Mouse (Mus musculus) ES-Bruce4 (cell line): ENCODE measurements around the gene B4galt7. TPM values are rescaled to one million over a fixed set of nuclear protein-coding genes. Genes with fewer than 3 reads are reported as not detected.

Source experiments
- H3K27ac ChIP-seq: 2 replicates; pipeline ENCODE4 v1.5.1; 2012; ENCODE audit warnings: low read length, inconsistent platforms; ENCODE audit not compliant: insufficient read depth
- H3K27me3 ChIP-seq: 2 replicates; pipeline ENCODE4 v1.6.1; 2012; ENCODE audit warnings: mild to moderate bottlenecking, low read length, inconsistent platforms; ENCODE audit not compliant: control insufficient read depth, poor library complexity, insufficient read depth, severe bottlenecking
- H3K36me3 ChIP-seq: 2 replicates; pipeline ENCODE4 v1.6.1; 2012; ENCODE audit warnings: inconsistent platforms, mild to moderate bottlenecking, low read length, moderate library complexity; ENCODE audit not compliant: control insufficient read depth, poor library complexity, insufficient read depth, severe bottlenecking
- H3K4me1 ChIP-seq: one replicate; pipeline ENCODE4 v1.8.1; 2011; ENCODE audit warnings: low read length; ENCODE audit not compliant: control insufficient read depth, insufficient read depth
- H3K4me3 ChIP-seq: 2 replicates; pipeline ENCODE4 v1.5.1; 2011; ENCODE audit warnings: low read depth, mild to moderate bottlenecking, low read length
- H3K9ac ChIP-seq: 2 replicates; pipeline ENCODE4 v1.6.1; 2012; ENCODE audit warnings: low read depth, mild to moderate bottlenecking, inconsistent platforms; ENCODE audit not compliant: poor library complexity, severe bottlenecking
- H3K9me3 ChIP-seq: replicated peaks from 2 replicates; pipeline ENCODE4 v1.6.1; 2012; ENCODE audit warnings: mild to moderate bottlenecking, low read length, inconsistent platforms; ENCODE audit not compliant: control insufficient read depth, poor library complexity, insufficient read depth, severe bottlenecking
- CTCF ChIP-seq: IDR thresholded peaks from one replicate; pipeline ENCODE4 v1.8.1; 2011; ENCODE audit warnings: low read depth, low read length
- EP300 ChIP-seq: IDR thresholded peaks from 2 replicates; pipeline ENCODE4 v1.6.1; 2011; ENCODE audit warnings: low read depth, low read length; ENCODE audit not compliant: insufficient read depth
- POLR2A ChIP-seq: IDR thresholded peaks from one replicate; pipeline ENCODE4 v1.8.1; 2011; ENCODE audit warnings: low read length; ENCODE audit not compliant: insufficient read depth
- polyA plus RNA-seq: library from polyadenylated mRNA; stranded (reverse); fragments of >200 nt; gene quantifications from 2 replicates; pipeline ENCODE4 v1.2.4, GENCODE M21; 2011; ENCODE audit warnings: low read depth; ENCODE audit not compliant: missing spikeins, insufficient read depth, insufficient read length

Gene B4galt7
- polyA plus RNA-seq, 1 experiment, result 10.3 TPM

- no peak overlapping the region for H3K27ac ChIP-seq
- no peaks in the 10 kb centered on the region for H3K27me3 ChIP-seq
- H3K9ac ChIP-seq, result no peak overlapping the region
- no peak overlapping the region for H3K4me3 ChIP-seq
- no peak for TF ChIP-seq POLR2A
- TF ChIP-seq CTCF, result peak; percentile 40
- no peaks in the 10 kb centered on the region for H3K4me1 ChIP-seq
- H3K9me3 ChIP-seq, result no peaks in the 10 kb centered on the region
- H3K36me3 ChIP-seq, result peaks cover 84% of the 10 kb centered on the region
These were observed 50.4 kb downstream of the B4galt7 start for GRCm38 (mm10) chr13:55650098-55650497.

GRCm38 (mm10) chr13:55650980-55651379 is 51.3 kb downstream of the B4galt7 start:
- H3K4me3 ChIP-seq, result no peak overlapping the region
- TF ChIP-seq CTCF (no peak), EP300 (no peak), POLR2A (no peak)
- H3K36me3 ChIP-seq, result peaks cover 84% of the 10 kb centered on the region
- no peak overlapping the region for H3K27ac ChIP-seq
- no peak overlapping the region for H3K9ac ChIP-seq
- H3K4me1 ChIP-seq, result no peaks in the 10 kb centered on the region
- H3K27me3 ChIP-seq, result no peaks in the 10 kb centered on the region
- no peaks in the 10 kb centered on the region for H3K9me3 ChIP-seq

Other genes starting within 250 kb of the B4galt7 start
- 38.5 and 45.2 TPM in 2 replicates for gene Lman2, start 237.1 kb upstream of the B4galt7 start, polyA plus RNA-seq
- 2.8 and 3.6 TPM in 2 replicates for gene Rgs14, start 230.2 kb upstream of the B4galt7 start, polyA plus RNA-seq
- gene Slc34a1, start 201.7 kb upstream of the B4galt7 start, polyA plus RNA-seq, result not detected in 2 replicates
- not detected in 2 replicates for gene Pfn3, start 184.7 kb upstream of the B4galt7 start, polyA plus RNA-seq
- gene F12, start 173.1 kb upstream of the B4galt7 start, polyA plus RNA-seq, result not detected in 2 replicates
- 58.2 and 63.4 TPM in 2 replicates for gene Grk6, start 154.8 kb upstream of the B4galt7 start, polyA plus RNA-seq
- gene Prr7, start 135.6 kb upstream of the B4galt7 start, polyA plus RNA-seq, result 3.1 and 3.4 TPM in 2 replicates
- gene Dbn1, start 111.8 kb upstream of the B4galt7 start, polyA plus RNA-seq, result 43.6 and 44.3 TPM in 2 replicates
- gene Pdlim7, start 86.2 kb upstream of the B4galt7 start, polyA plus RNA-seq, result 84.4 and 97.7 TPM in 2 replicates
- 0.39 and 1.0 TPM in 2 replicates for gene Dok3, start 70.6 kb upstream of the B4galt7 start, polyA plus RNA-seq
- gene Ddx41, start 63.2 kb upstream of the B4galt7 start, polyA plus RNA-seq, result 55.2 and 63.9 TPM in 2 replicates
- gene Fam193b, start 28.8 kb upstream of the B4galt7 start, polyA plus RNA-seq, result 41.8 and 47.7 TPM in 2 replicates
- 94.2 and 95.2 TPM in 2 replicates for gene Tmed9, start 26.2 kb upstream of the B4galt7 start, polyA plus RNA-seq
- 22.6 and 26.3 TPM in 2 replicates for gene Caml, start 23.1 kb downstream of the B4galt7 start, polyA plus RNA-seq
- gene Ddx46, start 35.1 kb downstream of the B4galt7 start, polyA plus RNA-seq, result 103 and 113 TPM in 2 replicates
- gene B230219D22Rik, start 93.2 kb downstream of the B4galt7 start, polyA plus RNA-seq, result 52.3 and 54.1 TPM in 2 replicates
- 16.6 and 18.8 TPM in 2 replicates for gene Txndc15, start 114.8 kb downstream of the B4galt7 start, polyA plus RNA-seq
- 15.3 and 16.5 TPM in 2 replicates for gene Pcbd2, start 127.5 kb downstream of the B4galt7 start, polyA plus RNA-seq
- 0.61 TPM in 1 of 2 replicates, not detected in the other for gene Catsper3, start 184.7 kb downstream of the B4galt7 start, polyA plus RNA-seq
- 0.27 and 0.33 TPM in 2 replicates for gene Pitx1, start 236.3 kb downstream of the B4galt7 start, polyA plus RNA-seq